Mouse (Mus musculus): Measurements from ENCODE around the gene B4galt7. TPM values are rescaled to one million over a fixed set of nuclear protein-coding genes. Genes with fewer than 3 reads are reported as not detected.

The B4galt7 gene
- 44.6 and 45.7 TPM in 2 replicates for polyA plus RNA-seq (2015; fragmentation: Nextera tagmentation; extraction: Ambion mirVana)

GRCm38 (mm10) chr13:55599566-55600540, at the start of gene B4galt7:
TSS of gene B4galt7 (plus strand) at chr13:55599896.

GRCm38 (mm10) chr13:55571027-55571751, 28.5 kb upstream of the B4galt7 start, which contains the start of gene Fam193b:
TSS of gene Fam193b (minus strand) at chr13:55571120.

GRCm38 (mm10) chr13:55573432-55573831, 26.3 kb upstream of the B4galt7 start, which contains the start of gene Tmed9:
TSS of gene Tmed9 (plus strand) at chr13:55573732.

GRCm38 (mm10) chr13:55622649-55623541, 23.2 kb downstream of the B4galt7 start, which contains the start of gene Caml:
TSS of gene Caml (plus strand) at chr13:55623005.

GRCm38 (mm10) chr13:55634639-55635127, 35.0 kb downstream of the B4galt7 start, which contains the start of gene Ddx46:
TSS of gene Ddx46 (plus strand) at chr13:55635027.

Other genes starting within 250 kb of the B4galt7 start
- 34.2 and 36.2 TPM in 2 replicates for gene Lman2, start 237.1 kb upstream of the B4galt7 start, polyA plus RNA-seq (2015; fragmentation: Nextera tagmentation; extraction: Ambion mirVana)
- gene Rgs14, start 230.2 kb upstream of the B4galt7 start, polyA plus RNA-seq (2015; fragmentation: Nextera tagmentation; extraction: Ambion mirVana) = 0.52 and 0.63 TPM in 2 replicates
- gene Slc34a1, start 201.7 kb upstream of the B4galt7 start, polyA plus RNA-seq (2015; fragmentation: Nextera tagmentation; extraction: Ambion mirVana) = not detected in 2 replicates
- gene Pfn3, start 184.7 kb upstream of the B4galt7 start, polyA plus RNA-seq (2015; fragmentation: Nextera tagmentation; extraction: Ambion mirVana) = 1.5 and 3.3 TPM in 2 replicates
- 0.11 and 0.63 TPM in 2 replicates for gene F12, start 173.1 kb upstream of the B4galt7 start, polyA plus RNA-seq (2015; fragmentation: Nextera tagmentation; extraction: Ambion mirVana)
- gene Grk6, start 154.8 kb upstream of the B4galt7 start, polyA plus RNA-seq (2015; fragmentation: Nextera tagmentation; extraction: Ambion mirVana) = 33.0 and 37.2 TPM in 2 replicates
- gene Prr7, start 135.6 kb upstream of the B4galt7 start, polyA plus RNA-seq (2015; fragmentation: Nextera tagmentation; extraction: Ambion mirVana) = 5.5 and 6.3 TPM in 2 replicates
- 261 and 300 TPM in 2 replicates for gene Dbn1, start 111.8 kb upstream of the B4galt7 start, polyA plus RNA-seq (2015; fragmentation: Nextera tagmentation; extraction: Ambion mirVana)
- 141 and 174 TPM in 2 replicates for gene Pdlim7, start 86.2 kb upstream of the B4galt7 start, polyA plus RNA-seq (2015; fragmentation: Nextera tagmentation; extraction: Ambion mirVana)
- gene Dok3, start 70.6 kb upstream of the B4galt7 start, polyA plus RNA-seq (2015; fragmentation: Nextera tagmentation; extraction: Ambion mirVana) = 2.1 and 2.5 TPM in 2 replicates
- gene Ddx41, start 63.2 kb upstream of the B4galt7 start, polyA plus RNA-seq (2015; fragmentation: Nextera tagmentation; extraction: Ambion mirVana) = 37.2 and 40.7 TPM in 2 replicates
- 30.6 and 35.3 TPM in 2 replicates for gene Fam193b, start 28.8 kb upstream of the B4galt7 start, polyA plus RNA-seq (2015; fragmentation: Nextera tagmentation; extraction: Ambion mirVana)
- gene Tmed9, start 26.2 kb upstream of the B4galt7 start, polyA plus RNA-seq (2015; fragmentation: Nextera tagmentation; extraction: Ambion mirVana) = 100 TPM in 2 replicates
- gene Caml, start 23.1 kb downstream of the B4galt7 start, polyA plus RNA-seq (2015; fragmentation: Nextera tagmentation; extraction: Ambion mirVana) = 108 and 111 TPM in 2 replicates
- 18.3 and 20.6 TPM in 2 replicates for gene Ddx46, start 35.1 kb downstream of the B4galt7 start, polyA plus RNA-seq (2015; fragmentation: Nextera tagmentation; extraction: Ambion mirVana)
- 66.1 and 66.5 TPM in 2 replicates for gene B230219D22Rik, start 93.2 kb downstream of the B4galt7 start, polyA plus RNA-seq (2015; fragmentation: Nextera tagmentation; extraction: Ambion mirVana)
- gene Txndc15, start 114.8 kb downstream of the B4galt7 start, polyA plus RNA-seq (2015; fragmentation: Nextera tagmentation; extraction: Ambion mirVana) = 131 and 132 TPM in 2 replicates
- gene Pcbd2, start 127.5 kb downstream of the B4galt7 start, polyA plus RNA-seq (2015; fragmentation: Nextera tagmentation; extraction: Ambion mirVana) = 40.6 and 42.2 TPM in 2 replicates
- 0.29 and 0.49 TPM in 2 replicates for gene Catsper3, start 184.7 kb downstream of the B4galt7 start, polyA plus RNA-seq (2015; fragmentation: Nextera tagmentation; extraction: Ambion mirVana)
- gene Pitx1, start 236.3 kb downstream of the B4galt7 start, polyA plus RNA-seq (2015; fragmentation: Nextera tagmentation; extraction: Ambion mirVana) = not detected in 2 replicates